Mouse (Mus musculus) lung, postnatal 14 days (tissue): Measurements from ENCODE around the gene Mob2.

Source experiments
- DNase-seq: peaks from one replicate; pipeline ENCODE4 v3.0.0; 2021

Mob2 gene

DNA sequence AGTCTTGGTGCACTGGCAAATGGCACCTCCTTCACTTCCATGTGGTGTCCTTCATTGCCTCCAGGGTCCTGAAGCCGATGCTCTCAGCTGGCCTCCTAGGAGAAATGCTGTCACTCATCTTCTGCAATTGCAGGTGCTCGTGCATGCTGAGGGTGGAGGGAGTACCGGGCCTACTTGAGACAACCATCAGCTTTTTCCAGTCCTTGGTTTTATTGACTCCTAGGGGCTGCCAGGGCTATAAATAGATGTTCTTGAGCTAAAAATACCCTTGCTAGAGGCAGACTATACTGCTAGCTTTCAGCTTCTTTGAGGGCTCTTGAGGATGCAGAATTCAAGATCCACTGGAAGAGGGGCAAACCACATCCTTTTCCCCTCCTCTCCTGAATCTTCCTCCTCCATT, 16.3 kb upstream of the Mob2 start:
- no peak for DNase-seq

- DNase-seq, result no peak
These were observed 13.5 kb upstream of the Mob2 start for GRCm38 (mm10) chr7:142074146-142074886.

GRCm38 (mm10) chr7:142071717-142072116, 10.9 kb upstream of the Mob2 start:
- no peak for DNase-seq

- no peak for DNase-seq
These were observed 10.3 kb upstream of the Mob2 start for GRCm38 (mm10) chr7:142071212-142071578.

DNA sequence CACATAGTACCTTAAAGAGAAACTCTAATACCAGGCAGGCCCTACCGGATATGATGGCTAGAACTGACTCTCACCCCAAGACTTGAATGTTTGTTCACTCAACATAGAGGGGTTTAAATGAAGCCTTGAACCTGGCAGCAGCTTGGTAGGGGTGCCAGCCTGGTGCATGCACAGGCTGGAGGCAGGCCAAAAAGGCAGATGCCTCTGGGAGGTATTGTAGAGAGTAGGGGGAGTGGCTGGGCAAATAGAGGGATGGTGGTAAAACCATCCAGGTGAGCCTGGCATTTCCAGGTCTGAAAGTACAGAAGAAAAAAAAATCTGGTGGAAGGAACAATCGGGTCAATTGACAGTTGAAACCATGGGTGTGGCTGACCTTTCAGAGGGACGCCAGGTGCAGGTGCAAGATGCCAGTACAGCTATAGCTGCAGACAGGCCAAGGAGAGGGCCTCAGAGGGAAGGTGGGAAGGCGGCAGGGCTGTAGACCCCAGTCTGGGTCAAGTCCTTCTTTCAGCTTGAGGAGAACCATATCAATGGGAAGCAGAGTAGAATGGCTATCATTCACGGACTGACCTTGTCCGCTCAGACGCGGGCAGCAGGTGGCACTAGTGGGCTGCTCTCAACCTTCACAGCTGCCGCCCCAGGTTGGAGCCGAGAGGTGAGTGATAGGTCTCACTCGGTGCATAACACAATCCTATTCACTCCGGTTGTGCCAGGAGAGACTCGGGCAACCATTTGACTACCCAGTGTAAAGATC, 9.8 kb upstream of the Mob2 start:
- DNase-seq, result peak; percentile 87

DNA sequence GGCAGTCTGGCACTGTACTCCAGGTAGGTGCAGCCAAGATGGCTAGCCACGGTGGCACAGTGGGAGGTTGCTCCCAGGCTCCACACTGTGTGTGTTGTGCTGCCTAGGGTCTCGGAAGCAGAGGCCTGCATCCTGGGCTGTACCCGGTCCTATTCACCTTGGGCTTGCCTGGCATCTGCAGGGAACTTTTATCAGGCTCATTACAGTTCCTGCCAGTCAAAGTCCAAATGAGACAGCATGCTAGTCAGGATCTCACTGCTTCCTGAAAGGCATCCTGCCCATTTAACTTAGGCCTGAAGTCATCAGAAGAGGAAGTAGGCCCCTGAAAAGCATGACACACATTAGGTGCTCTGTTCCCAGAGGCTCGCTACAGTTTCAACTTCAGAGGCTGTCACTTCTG, 7.6 kb upstream of the Mob2 start:
- no peak for DNase-seq

DNA sequence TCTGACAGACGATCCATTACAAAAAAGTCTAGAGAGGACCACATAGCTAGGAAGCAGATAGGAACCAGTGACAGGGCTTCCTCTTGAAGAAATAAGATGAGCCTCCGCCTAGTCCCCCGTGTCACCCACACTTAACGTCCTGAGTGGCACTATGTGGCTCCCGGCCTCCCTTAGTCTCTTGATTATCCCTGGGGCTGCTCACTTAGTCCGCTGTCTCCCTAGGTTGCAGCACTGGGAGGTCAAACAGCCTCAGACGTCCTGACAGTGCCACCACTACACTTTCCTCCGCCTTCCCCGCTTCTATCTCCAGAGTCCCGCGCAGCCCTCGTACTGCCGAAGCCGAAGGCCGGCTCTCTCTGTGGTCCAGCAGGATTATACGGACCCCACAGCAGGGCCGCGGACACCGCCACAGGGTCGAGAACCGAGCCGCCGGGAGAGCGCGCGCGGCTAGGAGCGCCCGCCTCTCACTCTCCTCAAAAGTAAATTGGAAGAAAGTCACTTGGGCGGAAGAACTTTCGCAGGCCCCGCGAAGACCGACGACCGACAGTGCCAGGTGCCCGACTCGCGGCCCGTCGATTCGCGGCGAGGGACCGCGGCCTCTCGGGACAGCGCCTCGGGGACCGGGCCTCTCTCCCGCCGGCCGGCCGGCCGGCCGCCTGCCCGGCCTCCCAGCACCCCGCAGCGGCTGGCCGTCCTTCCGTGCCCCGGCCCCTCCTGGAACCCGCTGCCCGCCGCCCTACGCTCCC, 507 bp downstream of the Mob2 start:
- DNase-seq, result peak; percentile 22

- no peak for DNase-seq
These were observed 1.8 kb downstream of the Mob2 start for GRCm38 (mm10) chr7:142059024-142059423.

- DNase-seq, result no peak
These were observed 3.7 kb downstream of the Mob2 start for GRCm38 (mm10) chr7:142057121-142057520.

DNA sequence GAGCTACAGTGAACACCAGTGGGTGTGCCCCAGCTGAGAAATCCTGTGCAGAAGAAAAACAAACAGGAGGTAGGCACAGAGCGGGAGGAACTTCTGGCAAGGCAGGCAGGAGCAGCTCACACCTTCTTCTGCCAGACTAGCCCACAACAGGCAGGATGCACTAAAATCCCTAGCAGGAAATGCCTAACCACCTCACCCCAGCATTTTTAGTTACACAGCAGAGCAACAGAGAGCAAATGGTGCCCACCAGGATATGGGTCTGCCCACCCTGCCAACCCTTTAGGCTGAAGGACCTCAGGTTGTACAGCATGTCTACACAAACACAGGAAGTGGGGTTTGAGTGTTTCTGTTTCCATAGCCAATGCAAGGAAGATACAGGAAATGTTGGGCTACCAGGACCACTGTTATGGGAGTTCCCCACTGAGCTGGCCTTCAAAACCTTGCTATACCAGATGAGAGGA, 4.2 kb downstream of the Mob2 start:
- no peak for DNase-seq

DNA sequence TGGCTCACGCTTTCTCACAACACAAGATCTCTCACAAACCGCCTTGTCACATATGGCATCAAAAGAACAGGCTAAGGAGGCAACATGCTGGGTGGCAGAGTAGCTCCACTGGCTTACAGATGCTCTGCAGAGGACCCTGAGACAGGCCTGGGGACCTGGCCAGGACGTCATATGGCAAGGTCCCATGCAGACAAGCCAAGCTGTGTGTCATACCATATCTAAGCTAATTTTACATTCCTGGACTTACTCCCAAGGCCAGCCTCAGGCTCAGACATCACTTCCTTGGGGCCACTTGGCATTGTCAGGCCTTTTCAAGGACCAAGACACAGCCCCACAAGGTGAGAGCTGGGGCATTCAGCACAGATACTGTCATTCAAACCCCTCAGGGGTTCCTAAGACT, 5.4 kb downstream of the Mob2 start:
- no peak for DNase-seq

DNA sequence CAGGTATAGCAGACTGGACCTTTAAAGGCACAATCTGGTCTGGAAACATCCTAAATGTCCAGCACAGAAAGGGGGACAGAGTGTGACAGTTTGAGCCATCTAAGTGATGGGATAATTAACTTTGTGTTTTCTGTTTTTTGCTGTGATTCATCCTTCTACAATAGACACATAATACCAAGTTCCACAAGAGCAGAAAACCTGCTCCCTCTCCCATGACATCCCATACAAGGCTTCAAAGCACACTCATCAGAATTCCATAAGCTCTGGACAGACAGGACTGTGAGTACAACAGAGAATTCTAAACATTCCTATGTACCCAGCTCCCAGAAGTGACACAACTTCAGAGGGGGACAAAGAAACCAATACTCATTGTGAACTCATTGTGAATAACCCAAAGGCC, 10.3 kb downstream of the Mob2 start:
- DNase-seq, result no peak

DNA sequence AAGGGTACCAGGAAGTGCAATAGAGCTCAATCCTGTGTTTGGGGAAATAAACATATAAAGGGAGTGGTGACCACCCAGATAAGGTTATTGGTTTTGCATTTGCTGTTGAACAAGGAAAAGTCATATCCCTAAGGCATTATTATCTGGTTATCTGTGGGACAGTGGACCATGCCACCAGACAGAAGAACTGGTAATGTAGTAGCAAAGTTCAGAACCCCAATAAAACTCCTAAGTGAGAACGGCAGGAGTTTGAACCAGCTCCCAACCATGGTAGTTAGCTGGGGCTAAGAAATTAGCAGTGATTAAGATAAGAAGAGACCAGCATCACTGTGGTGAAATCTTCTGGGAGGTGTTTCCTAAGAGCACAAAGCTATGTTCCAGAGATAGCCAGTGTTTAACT, 14.9 kb downstream of the Mob2 start:
- no peak for DNase-seq

GRCm38 (mm10) chr7:142045344-142045743, 15.5 kb downstream of the Mob2 start:
- no peak for DNase-seq

DNA sequence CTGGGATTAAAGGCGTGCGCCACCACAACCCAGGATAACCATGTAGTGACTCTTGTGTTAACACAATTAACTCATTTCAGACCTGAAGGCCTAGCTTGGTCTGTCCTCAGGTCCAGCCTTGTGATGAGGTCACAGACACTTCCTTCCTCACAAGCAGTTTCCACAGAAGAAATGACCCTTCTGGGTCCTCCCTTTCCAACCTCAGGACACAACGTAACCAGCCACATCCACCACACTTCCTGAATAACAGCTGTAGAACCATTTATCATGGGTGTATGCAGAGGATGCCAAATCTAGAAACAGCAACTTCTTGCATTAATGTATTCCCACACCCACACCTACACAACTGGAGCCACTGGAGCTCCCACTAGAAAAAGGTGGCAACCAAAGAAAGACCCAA, 20.1 kb downstream of the Mob2 start:
- DNase-seq, result no peak

- DNase-seq, result peak; percentile 74
These were observed 23.2 kb downstream of the Mob2 start for GRCm38 (mm10) chr7:142037553-142038170.

DNA sequence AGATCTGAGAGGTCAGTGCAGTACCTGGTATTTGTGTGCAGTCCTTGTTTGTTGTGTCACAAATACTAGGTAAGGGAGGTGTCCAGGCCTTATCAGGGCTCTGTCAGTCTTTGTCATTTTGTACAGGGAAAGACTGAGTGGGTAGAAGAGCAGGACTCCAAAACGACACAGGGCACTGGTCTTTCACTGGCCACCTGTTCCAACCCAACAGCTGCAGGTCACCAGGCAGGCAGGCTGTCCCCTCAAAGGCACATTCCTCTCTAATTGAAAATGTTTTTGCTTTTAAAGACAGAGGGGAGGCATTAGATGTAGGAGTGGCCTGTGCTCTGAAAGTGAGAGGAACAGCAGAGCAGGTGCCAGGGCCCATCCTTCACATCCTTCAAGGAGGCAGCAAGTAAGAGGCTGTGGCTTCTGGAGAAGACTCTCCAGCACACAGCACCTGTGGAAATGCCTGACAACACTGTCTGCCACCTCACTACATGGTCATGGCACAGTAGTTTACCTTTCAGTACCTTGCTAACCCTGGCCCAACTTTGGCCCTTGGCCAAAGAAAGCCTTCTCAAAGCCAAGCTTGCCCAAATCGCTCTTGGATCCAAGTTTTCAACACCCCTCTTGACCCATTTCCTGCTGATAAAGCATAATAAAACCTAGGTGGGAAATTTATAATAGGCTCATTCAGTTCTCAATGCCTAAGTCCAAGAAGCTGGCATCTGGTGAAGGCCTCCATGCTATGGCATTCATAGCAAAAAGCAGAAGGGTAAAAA, 25.6 kb downstream of the Mob2 start:
- DNase-seq, result no peak

DNA sequence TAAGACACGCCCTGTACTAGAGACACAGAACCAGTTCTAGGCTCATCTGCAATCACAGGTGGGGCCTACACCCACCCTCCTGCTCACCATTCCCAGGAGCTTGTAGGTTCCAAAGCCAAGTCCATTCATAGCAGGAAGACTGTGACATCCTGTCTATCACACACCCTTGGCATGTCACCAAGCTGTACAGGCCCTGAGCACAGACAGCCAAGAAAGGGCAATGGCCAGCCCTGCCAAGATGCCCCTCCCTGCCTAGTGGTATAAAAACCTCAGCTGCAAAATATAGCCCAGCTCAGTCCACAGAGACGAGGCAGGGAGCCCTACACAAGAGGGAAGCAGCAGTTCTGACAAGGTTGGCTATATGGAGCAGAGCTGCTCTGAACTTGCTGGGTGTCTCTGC, 26.7 kb downstream of the Mob2 start:
- DNase-seq, result peak; percentile 76

- no peak for DNase-seq
These were observed 30.8 kb downstream of the Mob2 start for GRCm38 (mm10) chr7:142030073-142030472.

- peak; percentile 36 for DNase-seq
These were observed 34.9 kb downstream of the Mob2 start for GRCm38 (mm10) chr7:142025926-142026325.

DNA sequence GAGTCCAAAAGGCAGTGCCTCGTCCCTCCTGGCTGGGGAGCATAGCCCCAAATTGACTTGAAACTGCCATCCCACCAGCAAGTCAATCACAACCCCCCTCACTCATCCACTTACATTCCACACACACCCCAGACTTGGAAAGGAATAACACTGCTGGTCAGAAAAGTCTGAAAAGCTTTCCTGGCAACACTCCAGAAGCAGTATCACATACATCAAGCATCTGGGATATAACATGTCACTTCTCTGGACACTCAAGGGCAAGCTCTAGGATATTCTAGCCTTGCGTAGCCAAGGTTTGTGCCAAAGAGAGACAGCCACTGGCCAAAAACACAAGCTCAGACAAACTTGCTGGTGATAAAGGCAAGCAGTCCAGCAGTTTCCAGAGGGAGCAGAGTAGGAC, 35.7 kb downstream of the Mob2 start:
- DNase-seq, result no peak

- no peak for DNase-seq
These were observed 40.0 kb downstream of the Mob2 start for GRCm38 (mm10) chr7:142020827-142021226.

GRCm38 (mm10) chr7:142019699-142020098, 41.2 kb downstream of the Mob2 start:
- no peak for DNase-seq
